Mouse (Mus musculus): ENCODE results near the gene Elmo1. TPM values are rescaled to one million over a fixed set of nuclear protein-coding genes. Genes with fewer than 3 reads are reported as not detected.

Gene Elmo1
- polyA plus RNA-seq, 1 experiment = 0.01 TPM

- H3K27me3 ChIP-seq (ENCODE audit: control insufficient read depth) = no peaks in the 10 kb centered on the region
- no peaks in the 10 kb centered on the region for H3K36me3 ChIP-seq (ENCODE audit: control insufficient read depth)
- H3K4me3 ChIP-seq (replicated peaks) = no peak overlapping the region
- TF ChIP-seq GATA1 (IDR thresholded peaks at IDR 0.05; ENCODE audit: low read length) (no peak), TAL1 (IDR thresholded peaks at IDR 0.05; ENCODE audit: low read length) (no peak)
- H3K4me1 ChIP-seq (ENCODE audit: control insufficient read depth) = no peaks in the 10 kb centered on the region
- H3K9me3 ChIP-seq (ENCODE audit: control insufficient read depth, low read length) = no peaks in the 10 kb centered on the region
Observed at GRCm38 (mm10) chr13:20050149-20050548, 40.2 kb upstream of the Elmo1 start.

GRCm38 (mm10) chr13:20057926-20058325, 32.5 kb upstream of the Elmo1 start:
- Histone ChIP-seq H3K4me3 (replicated peaks) (no peak overlapping the region), H3K36me3 (ENCODE audit: control insufficient read depth) (no peaks in the 10 kb centered on the region), H3K9me3 (ENCODE audit: control insufficient read depth, low read length) (no peaks in the 10 kb centered on the region), H3K4me1 (ENCODE audit: control insufficient read depth) (no peaks in the 10 kb centered on the region), H3K27me3 (ENCODE audit: control insufficient read depth) (no peaks in the 10 kb centered on the region)
- TF ChIP-seq TAL1 (IDR thresholded peaks at IDR 0.05; ENCODE audit: low read length) = no peak
- no peak for TF ChIP-seq GATA1 (IDR thresholded peaks at IDR 0.05; ENCODE audit: low read length)

GRCm38 (mm10) chr13:20061031-20061430, 29.4 kb upstream of the Elmo1 start:
- Histone ChIP-seq H3K9me3 (ENCODE audit: control insufficient read depth, low read length) (no peaks in the 10 kb centered on the region), H3K27me3 (ENCODE audit: control insufficient read depth) (no peaks in the 10 kb centered on the region), H3K36me3 (ENCODE audit: control insufficient read depth) (no peaks in the 10 kb centered on the region), H3K4me3 (replicated peaks) (no peak overlapping the region), H3K4me1 (ENCODE audit: control insufficient read depth) (no peaks in the 10 kb centered on the region)
- TF ChIP-seq TAL1 (IDR thresholded peaks at IDR 0.05; ENCODE audit: low read length) = no peak
- TF ChIP-seq GATA1 (IDR thresholded peaks at IDR 0.05; ENCODE audit: low read length) = no peak

- TF ChIP-seq TAL1 (IDR thresholded peaks at IDR 0.05; ENCODE audit: low read length) (no peak), GATA1 (IDR thresholded peaks at IDR 0.05; ENCODE audit: low read length) (no peak)
- H3K9me3 ChIP-seq (ENCODE audit: control insufficient read depth, low read length) = no peaks in the 10 kb centered on the region
- no peaks in the 10 kb centered on the region for H3K4me1 ChIP-seq (ENCODE audit: control insufficient read depth)
- no peak overlapping the region for H3K4me3 ChIP-seq (replicated peaks)
- no peaks in the 10 kb centered on the region for H3K27me3 ChIP-seq (ENCODE audit: control insufficient read depth)
- no peaks in the 10 kb centered on the region for H3K36me3 ChIP-seq (ENCODE audit: control insufficient read depth)
Observed at GRCm38 (mm10) chr13:20063331-20063730, 27.1 kb upstream of the Elmo1 start.

GRCm38 (mm10) chr13:20072043-20072442, 18.4 kb upstream of the Elmo1 start:
- Histone ChIP-seq H3K27me3 (ENCODE audit: control insufficient read depth) (no peaks in the 10 kb centered on the region), H3K4me3 (replicated peaks) (no peak overlapping the region), H3K9me3 (ENCODE audit: control insufficient read depth, low read length) (no peaks in the 10 kb centered on the region), H3K4me1 (ENCODE audit: control insufficient read depth) (no peaks in the 10 kb centered on the region), H3K36me3 (ENCODE audit: control insufficient read depth) (no peaks in the 10 kb centered on the region)
- TF ChIP-seq GATA1 (IDR thresholded peaks at IDR 0.05; ENCODE audit: low read length) (no peak), TAL1 (IDR thresholded peaks at IDR 0.05; ENCODE audit: low read length) (no peak)

- no peaks in the 10 kb centered on the region for H3K36me3 ChIP-seq (ENCODE audit: control insufficient read depth)
- H3K4me3 ChIP-seq (replicated peaks) = no peak overlapping the region
- H3K27me3 ChIP-seq (ENCODE audit: control insufficient read depth) = no peaks in the 10 kb centered on the region
- TF ChIP-seq GATA1 (IDR thresholded peaks at IDR 0.05; ENCODE audit: low read length) (no peak), TAL1 (IDR thresholded peaks at IDR 0.05; ENCODE audit: low read length) (no peak)
- no peaks in the 10 kb centered on the region for H3K4me1 ChIP-seq (ENCODE audit: control insufficient read depth)
- no peaks in the 10 kb centered on the region for H3K9me3 ChIP-seq (ENCODE audit: control insufficient read depth, low read length)
Observed at GRCm38 (mm10) chr13:20072994-20073393, 17.4 kb upstream of the Elmo1 start.

GRCm38 (mm10) chr13:20076521-20076920, 13.9 kb upstream of the Elmo1 start:
- H3K4me3 ChIP-seq (replicated peaks) = no peak overlapping the region
- H3K36me3 ChIP-seq (ENCODE audit: control insufficient read depth) = no peaks in the 10 kb centered on the region
- H3K27me3 ChIP-seq (ENCODE audit: control insufficient read depth) = no peaks in the 10 kb centered on the region
- no peak for TF ChIP-seq GATA1 (IDR thresholded peaks at IDR 0.05; ENCODE audit: low read length)
- no peak for TF ChIP-seq TAL1 (IDR thresholded peaks at IDR 0.05; ENCODE audit: low read length)
- H3K9me3 ChIP-seq (ENCODE audit: control insufficient read depth, low read length) = no peaks in the 10 kb centered on the region
- no peaks in the 10 kb centered on the region for H3K4me1 ChIP-seq (ENCODE audit: control insufficient read depth)

GRCm38 (mm10) chr13:20077237-20077636, 13.2 kb upstream of the Elmo1 start:
- Histone ChIP-seq H3K9me3 (ENCODE audit: control insufficient read depth, low read length) (no peaks in the 10 kb centered on the region), H3K27me3 (ENCODE audit: control insufficient read depth) (no peaks in the 10 kb centered on the region), H3K36me3 (ENCODE audit: control insufficient read depth) (no peaks in the 10 kb centered on the region), H3K4me3 (replicated peaks) (no peak overlapping the region), H3K4me1 (ENCODE audit: control insufficient read depth) (no peaks in the 10 kb centered on the region)
- TF ChIP-seq GATA1 (IDR thresholded peaks at IDR 0.05; ENCODE audit: low read length) (no peak), TAL1 (IDR thresholded peaks at IDR 0.05; ENCODE audit: low read length) (no peak)

- H3K27me3 ChIP-seq (ENCODE audit: control insufficient read depth) = peaks cover 59% of the 10 kb centered on the region
- H3K9me3 ChIP-seq (ENCODE audit: control insufficient read depth, low read length) = peaks cover 2% of the 10 kb centered on the region; the same call in 1 of the 2 replicates
- H3K36me3 ChIP-seq (ENCODE audit: control insufficient read depth) = no peaks in the 10 kb centered on the region
- H3K4me3 ChIP-seq (replicated peaks) = peak overlapping the region; percentile 55
- TF ChIP-seq TAL1 (IDR thresholded peaks at IDR 0.05; ENCODE audit: low read length) (no peak), GATA1 (IDR thresholded peaks at IDR 0.05; ENCODE audit: low read length) (no peak)
- no peaks in the 10 kb centered on the region for H3K4me1 ChIP-seq (ENCODE audit: control insufficient read depth)
Observed at GRCm38 (mm10) chr13:20090711-20091603, 561 bp downstream of the Elmo1 start.
